Mouse (Mus musculus) forebrain, embryonic 12.5 days (tissue): ENCODE results near the gene Mt1. TPM values are rescaled to one million over a fixed set of nuclear protein-coding genes. Genes with fewer than 3 reads are reported as not detected.
A peak's percentile ranks its signal among the peaks of the same experiment; 100 is the strongest.
"Not testable (repeated sequence)": the region's sequence is repeated elsewhere in the genome, so short reads cannot be mapped to it uniquely, and the experiment has no call there.

Source experiments
- ATAC-seq: fragments of 200-750 bp; cut with Nextera tagmentation; 2 replicates; pipeline ENCODE4 v1.8.0; 2017; ENCODE audit warnings: moderate TSS enrichment; ENCODE audit not compliant: low FRiP score
- H3K27ac ChIP-seq: fragments of 300-500 bp; sonication (generic); 2 replicates; pipeline ENCODE4 v1.5.1; 2016; ENCODE audit warnings: mild to moderate bottlenecking
- H3K27me3 ChIP-seq: fragments of 300-500 bp; sonication (generic); 2 replicates; pipeline ENCODE4 v1.6.1; 2016; ENCODE audit warnings: mild to moderate bottlenecking
- H3K36me3 ChIP-seq: fragments of 300-500 bp; sonication (generic); replicated peaks from 2 replicates; pipeline ENCODE4 v1.6.1; 2016; ENCODE audit warnings: mild to moderate bottlenecking
- H3K4me1 ChIP-seq: fragments of 300-500 bp; sonication (generic); 2 replicates; pipeline ENCODE4 v1.6.1; 2016
- H3K4me2 ChIP-seq: fragments of 300-500 bp; sonication (generic); 2 replicates; pipeline ENCODE4 v1.6.1; 2016; ENCODE audit warnings: mild to moderate bottlenecking, moderate library complexity
- H3K4me3 ChIP-seq: fragments of 300-500 bp; sonication (generic); replicated peaks from 2 replicates; pipeline ENCODE4 v1.5.1; 2016; ENCODE audit warnings: mild to moderate bottlenecking
- H3K9ac ChIP-seq: fragments of 300-500 bp; sonication (generic); 2 replicates; pipeline ENCODE4 v1.6.1; 2016; ENCODE audit warnings: mild to moderate bottlenecking
- H3K9me3 ChIP-seq: fragments of 300-500 bp; sonication (generic); 2 replicates; pipeline ENCODE4 v1.6.1; 2016
- WGBS: fragments of 180-500 bp; shearing (Covaris S2); methylation state at CpG from one replicate; pipeline ENCODE4 v1.1.7; 2016; 5-methylcytosine and 5-hydroxymethylcytosine counted together
- polyA plus RNA-seq: library from polyadenylated mRNA; unstranded; fragments of >200 nt; fragmentation: Nextera tagmentation; extraction: Ambion mirVana; gene quantifications from 2 replicates; pipeline ENCODE4 v1.2.1, GENCODE M21; 2016

Mt1 gene
- polyA plus RNA-seq, 1 experiment from 2014 or later: 76.2 TPM

DNA sequence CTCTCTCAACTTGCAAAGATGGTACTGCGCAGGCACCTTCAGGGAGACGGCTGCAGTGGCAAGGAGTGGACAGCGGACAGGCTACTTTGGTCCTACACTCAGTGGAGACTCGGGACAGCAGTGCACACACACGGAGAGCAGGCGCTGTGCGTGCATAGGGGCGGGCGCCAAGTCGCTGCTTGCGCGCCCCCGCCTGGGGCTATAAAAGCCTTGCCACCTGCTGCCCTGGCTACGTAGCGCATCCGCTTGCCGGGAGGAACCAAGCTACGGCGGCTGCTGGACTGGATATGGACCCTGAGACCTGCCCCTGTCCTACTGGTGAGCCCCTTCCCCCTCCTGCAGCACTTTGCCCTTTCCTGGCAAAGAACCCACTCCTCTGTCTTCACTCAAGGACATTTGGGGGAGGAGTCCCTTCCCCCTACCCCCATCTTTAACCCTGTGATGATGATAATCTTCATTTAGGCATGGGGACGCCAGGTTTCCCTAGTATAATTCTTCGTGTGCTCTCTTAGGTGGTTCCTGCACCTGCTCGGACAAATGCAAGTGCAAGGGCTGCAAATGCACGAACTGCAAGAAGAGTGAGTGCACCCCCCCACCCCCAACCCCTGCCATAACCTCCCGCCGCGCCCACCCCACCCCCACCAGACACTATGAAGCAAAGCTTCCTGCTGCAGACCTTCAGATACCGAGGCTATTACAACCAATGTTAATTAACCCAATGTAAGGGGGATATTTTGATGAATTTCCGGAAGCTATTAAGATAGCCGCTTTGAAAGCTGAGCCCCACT is 26.2 kb upstream of the Mt1 start, which contains the start of gene Mt3:
Mt3 (plus strand) TSS at position 95 of the 788 bp plus-strand sequence.
- Histone ChIP-seq H3K27ac (peak within 1 kb of the TSS; percentile 76), H3K4me2 (peak within 1 kb of the TSS; percentile 75), H3K9ac (peak within 1 kb of the TSS; percentile 66), H3K4me3 (peak within 1 kb of the TSS; percentile 44), H3K36me3 (no peaks in the 10 kb centered on the region), H3K9me3 (no peaks in the 10 kb centered on the region), H3K4me1 (peaks cover 39% of the 10 kb centered on the region), H3K27me3 (peaks cover 16% of the 10 kb centered on the region; the same call in 1 of the 2 replicates)
- ATAC-seq: peak; percentile 85
- WGBS: 2% methylated on average over 29 of the region's 29 CpGs

DNA sequence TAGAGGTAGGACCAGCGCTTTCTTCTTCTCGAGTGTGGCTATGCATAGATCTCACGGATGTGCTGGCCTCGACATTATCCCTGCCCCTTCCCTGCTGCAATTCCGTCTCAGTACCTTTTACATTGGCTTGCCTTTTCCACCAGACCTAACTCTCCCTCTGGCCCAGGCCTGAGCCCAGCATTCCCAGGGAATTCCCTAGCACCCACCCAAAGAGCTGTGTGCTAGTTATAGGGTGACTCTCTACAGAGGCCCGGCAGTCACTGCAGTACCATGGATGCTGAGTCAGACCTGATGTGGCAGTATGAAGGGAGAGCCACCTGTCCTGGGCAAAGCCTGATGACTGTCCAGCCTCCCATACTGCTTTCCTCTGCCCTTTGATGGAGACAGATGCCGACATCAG is 25.4 kb upstream of the Mt1 start:
- no peaks in the 10 kb centered on the region for H3K36me3 ChIP-seq
- H3K4me3 ChIP-seq: peak overlapping the region; percentile 44
- H3K4me2 ChIP-seq: peak overlapping the region; percentile 75
- 27% methylated on average over 7 of the region's 7 CpGs for WGBS
- peaks cover 16% of the 10 kb centered on the region; the same call in 1 of the 2 replicates for H3K27me3 ChIP-seq
- no peak for ATAC-seq
- peaks cover 34% of the 10 kb centered on the region for H3K4me1 ChIP-seq
- H3K9ac ChIP-seq: peak overlapping the region; percentile 66
- no peaks in the 10 kb centered on the region for H3K9me3 ChIP-seq
- peak overlapping the region; percentile 76 for H3K27ac ChIP-seq

DNA sequence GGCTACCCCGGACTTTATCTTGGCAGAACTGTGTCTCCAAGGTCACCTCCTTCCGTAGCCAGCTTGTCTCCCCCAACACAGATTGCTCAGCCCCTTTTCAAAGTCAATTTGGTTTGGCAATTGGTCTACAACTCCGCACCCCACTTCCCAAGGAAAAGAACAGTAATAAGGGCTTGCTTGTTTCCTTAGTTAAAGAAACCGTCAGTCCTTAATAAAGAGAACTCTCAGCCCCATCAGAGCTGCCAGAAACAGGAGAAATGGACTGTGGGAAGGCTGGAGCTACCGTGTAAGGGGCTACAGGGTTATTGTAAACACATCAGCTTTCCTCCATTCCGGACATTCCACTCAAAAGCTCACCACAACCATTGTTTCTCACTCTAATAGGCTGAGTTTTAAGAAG is 24.3 kb upstream of the Mt1 start:
- ATAC-seq: no peak
- Histone ChIP-seq H3K36me3 (no peaks in the 10 kb centered on the region), H3K27ac (peak overlapping the region; percentile 76), H3K9ac (no peak overlapping the region; the same call in 1 of the 2 replicates), H3K4me3 (no peak overlapping the region), H3K27me3 (peaks cover 16% of the 10 kb centered on the region; the same call in 1 of the 2 replicates), H3K4me2 (peak overlapping the region; percentile 75; the same call in 1 of the 2 replicates), H3K9me3 (no peaks in the 10 kb centered on the region), H3K4me1 (peaks cover 34% of the 10 kb centered on the region)
- WGBS: 25% methylated on average over 6 of the region's 6 CpGs

DNA sequence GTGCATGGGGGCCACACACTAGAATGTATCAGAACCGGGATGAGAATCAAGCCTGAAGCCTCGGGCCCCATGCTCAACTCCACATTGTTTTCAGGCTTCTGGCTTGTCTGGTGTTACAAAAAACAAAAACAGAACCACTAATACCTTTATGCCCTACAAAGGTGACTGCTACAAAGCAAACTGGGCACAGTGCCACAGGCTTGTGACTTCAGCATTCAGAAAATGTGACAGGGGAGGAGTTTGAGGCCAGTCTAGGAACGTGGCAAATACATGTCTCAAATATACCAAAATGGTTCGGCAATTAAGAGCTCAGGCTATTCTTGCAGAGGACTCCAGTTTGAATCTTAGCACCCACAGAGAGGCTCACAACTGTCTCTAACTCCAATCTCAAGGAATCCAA is 22.8 kb upstream of the Mt1 start:
- Histone ChIP-seq H3K9ac (no peak overlapping the region), H3K9me3 (no peaks in the 10 kb centered on the region), H3K27me3 (peaks cover 10% of the 10 kb centered on the region; the same call in 1 of the 2 replicates), H3K4me2 (no peak overlapping the region), H3K4me1 (peaks cover 34% of the 10 kb centered on the region), H3K36me3 (no peaks in the 10 kb centered on the region), H3K27ac (no peak overlapping the region), H3K4me3 (no peak overlapping the region)
- 70% methylated on average over 4 of the region's 4 CpGs for WGBS
- no peak for ATAC-seq

DNA sequence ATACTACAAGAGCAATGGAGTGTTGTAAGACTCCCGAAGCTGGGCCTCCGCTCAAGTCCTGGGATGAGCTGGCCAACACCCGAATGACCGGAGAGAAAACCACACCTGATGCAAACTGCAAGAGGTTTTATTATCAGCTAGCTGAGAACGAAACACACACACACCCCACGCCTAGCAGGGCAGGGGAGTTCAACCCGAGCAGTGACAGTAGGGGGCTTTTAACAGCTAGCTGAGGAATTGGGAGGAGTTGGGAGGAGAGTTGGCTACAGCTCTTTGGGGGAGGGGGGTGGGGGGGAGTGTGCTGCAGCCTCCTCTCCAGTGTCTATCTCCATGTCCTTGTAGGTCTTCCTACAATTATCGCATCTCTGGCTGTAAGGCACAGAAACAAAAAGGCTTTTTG is 13.1 kb upstream of the Mt1 start:
- not testable (repeated sequence) for H3K9me3 ChIP-seq, ATAC-seq, H3K9ac ChIP-seq, H3K27ac ChIP-seq, H3K36me3 ChIP-seq, H3K4me3 ChIP-seq, H3K4me1 ChIP-seq, H3K4me2 ChIP-seq
- WGBS: 76% methylated on average over 8 of the region's 8 CpGs
- H3K27me3 ChIP-seq: peaks cover 28% of the 10 kb centered on the region

DNA sequence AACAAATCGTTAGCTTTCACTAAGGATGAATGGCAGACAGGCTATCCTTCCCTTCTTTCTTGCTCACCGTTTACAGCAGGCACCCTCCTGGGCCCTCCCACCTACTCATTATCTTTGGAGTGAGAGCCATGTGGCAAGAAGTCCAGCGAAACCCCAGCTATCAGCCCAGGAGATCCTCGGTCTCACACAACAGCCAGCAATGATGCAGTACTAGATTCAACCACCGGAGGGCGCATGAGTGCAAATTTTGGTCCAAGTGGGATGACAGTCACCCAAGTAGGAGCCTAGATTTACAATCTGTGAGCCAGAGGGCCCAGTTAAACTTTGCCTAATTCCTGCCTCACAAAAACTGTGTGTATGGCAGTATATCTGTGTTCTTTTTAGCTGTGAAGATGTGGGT is 11.6 kb upstream of the Mt1 start:
- peaks cover 8% of the 10 kb centered on the region for H3K4me1 ChIP-seq
- ATAC-seq: peak; percentile 41; the same call in 1 of the 2 replicates
- H3K9ac ChIP-seq: no peak overlapping the region
- 1% methylated on average over 6 of the region's 6 CpGs for WGBS
- 0 out of 2 replicates have a peak overlapping the region, but pooled peaks have one; percentile 21 for H3K4me2 ChIP-seq
- H3K27ac ChIP-seq: no peak overlapping the region
- no peak overlapping the region for H3K4me3 ChIP-seq
- H3K9me3 ChIP-seq: no peaks in the 10 kb centered on the region
- H3K36me3 ChIP-seq: no peaks in the 10 kb centered on the region
- peaks cover 42% of the 10 kb centered on the region for H3K27me3 ChIP-seq

DNA sequence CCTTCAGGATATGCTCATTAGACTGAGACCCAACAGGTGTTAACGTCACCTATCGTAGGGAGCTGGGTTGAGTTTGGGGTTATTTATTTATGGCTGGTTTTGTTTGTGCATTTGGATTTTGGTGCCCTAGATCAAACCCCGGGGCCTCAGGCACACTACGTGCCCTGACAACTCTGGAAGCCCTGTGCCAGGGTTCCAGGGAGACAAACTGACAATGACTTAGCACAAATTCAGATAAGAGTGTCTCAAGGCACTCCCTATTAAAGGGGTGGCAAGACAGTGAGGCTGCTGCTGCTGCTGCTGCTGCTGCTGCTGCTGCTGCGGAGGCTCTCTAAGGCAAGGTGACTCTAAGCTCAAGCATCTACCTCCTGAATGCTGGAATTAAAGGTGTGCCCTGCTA is 9.3 kb upstream of the Mt1 start:
- H3K36me3 ChIP-seq: no peaks in the 10 kb centered on the region
- H3K4me1 ChIP-seq: peaks cover 25% of the 10 kb centered on the region
- no peak overlapping the region for H3K4me3 ChIP-seq
- H3K4me2 ChIP-seq: no peak overlapping the region
- H3K27ac ChIP-seq: no peak overlapping the region
- no peak overlapping the region for H3K9ac ChIP-seq
- ATAC-seq: no peak
- 87% methylated on average over 5 of the region's 5 CpGs for whole genome bisulfite sequencing
- H3K27me3 ChIP-seq: peaks cover 65% of the 10 kb centered on the region
- H3K9me3 ChIP-seq: no peaks in the 10 kb centered on the region

DNA sequence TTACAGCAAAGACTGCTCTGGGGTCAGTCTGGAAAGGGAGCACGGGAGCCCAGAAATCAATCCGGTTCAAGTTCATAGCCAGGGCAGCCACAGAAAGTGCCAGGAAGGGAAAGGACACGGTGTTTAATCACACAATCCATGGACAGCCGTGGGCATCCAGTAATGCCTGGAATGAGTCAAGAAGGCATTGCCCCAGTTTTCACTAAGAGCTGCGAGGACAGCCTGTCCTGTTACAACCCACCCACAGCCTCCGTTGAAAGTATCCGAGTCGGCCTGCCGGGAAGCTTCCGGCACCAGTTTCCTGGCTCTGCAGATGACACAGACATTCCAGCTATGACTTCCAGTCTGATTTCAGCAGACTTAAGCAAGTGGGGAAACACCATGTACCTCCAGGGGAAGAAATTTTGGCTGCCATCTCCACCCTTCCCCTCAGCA is 7.5 kb upstream of the Mt1 start:
- Histone ChIP-seq H3K27ac (no peak overlapping the region), H3K9me3 (no peaks in the 10 kb centered on the region), H3K9ac (no peak overlapping the region), H3K4me2 (peak overlapping the region; percentile 92; the same call in 1 of the 2 replicates), H3K4me1 (peaks cover 25% of the 10 kb centered on the region), H3K36me3 (no peaks in the 10 kb centered on the region), H3K4me3 (no peak overlapping the region), H3K27me3 (peaks cover 83% of the 10 kb centered on the region)
- ATAC-seq: no peak
- 44% methylated on average over 10 of the region's 10 CpGs for WGBS

DNA sequence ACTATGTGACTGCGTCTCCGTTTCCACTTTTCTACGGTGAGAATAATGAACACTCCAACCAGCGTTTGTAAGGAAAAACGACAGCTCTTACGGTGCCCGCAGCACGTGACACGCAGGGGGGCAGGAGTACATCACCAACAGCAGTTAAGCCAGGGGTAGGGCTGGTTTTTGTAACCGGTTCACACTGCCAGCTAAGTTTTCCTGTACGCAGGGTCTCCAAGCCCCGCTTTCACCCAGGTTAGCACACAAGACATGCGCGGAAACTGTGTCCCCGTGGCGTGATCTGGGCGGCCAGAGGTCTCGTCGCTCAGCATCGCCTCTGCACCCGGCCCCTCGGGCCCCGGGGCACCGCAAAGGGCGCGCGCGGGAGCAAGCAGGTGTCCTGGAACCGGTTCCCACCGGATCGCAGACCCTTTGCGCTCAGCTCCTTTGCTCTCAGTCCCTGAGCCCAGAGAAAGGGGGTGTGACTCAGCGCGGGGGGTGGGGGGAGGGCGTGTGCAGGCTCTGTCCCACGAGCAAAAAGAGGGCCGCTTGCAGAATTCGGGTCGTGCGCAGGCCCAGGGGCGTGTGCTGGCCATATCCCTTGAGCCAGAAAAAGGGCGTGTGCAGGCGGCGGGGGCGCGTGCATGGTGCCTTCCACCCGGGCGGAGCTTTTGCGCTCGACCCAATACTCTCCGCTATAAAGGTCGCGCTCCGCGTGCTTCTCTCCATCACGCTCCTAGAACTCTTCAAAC is 6.6 kb upstream of the Mt1 start, which contains the start of gene Mt2:
Mt2 (plus strand) TSS at position 590 of the 734 bp plus-strand sequence.
- peak; percentile 44 for ATAC-seq
- peak within 1 kb of the TSS; percentile 63 for H3K9ac ChIP-seq
- no peaks in the 10 kb centered on the region for H3K36me3 ChIP-seq
- peak within 1 kb of the TSS; percentile 92 for H3K4me2 ChIP-seq
- peaks cover 23% of the 10 kb centered on the region for H3K4me1 ChIP-seq
- no peaks in the 10 kb centered on the region for H3K9me3 ChIP-seq
- H3K27me3 ChIP-seq: peaks cover 92% of the 10 kb centered on the region
- peak within 1 kb of the TSS; percentile 49 for H3K4me3 ChIP-seq
- H3K27ac ChIP-seq: no peak within 1 kb of the TSS
- WGBS: under 1% methylated on average over 56 of the region's 56 CpGs

DNA sequence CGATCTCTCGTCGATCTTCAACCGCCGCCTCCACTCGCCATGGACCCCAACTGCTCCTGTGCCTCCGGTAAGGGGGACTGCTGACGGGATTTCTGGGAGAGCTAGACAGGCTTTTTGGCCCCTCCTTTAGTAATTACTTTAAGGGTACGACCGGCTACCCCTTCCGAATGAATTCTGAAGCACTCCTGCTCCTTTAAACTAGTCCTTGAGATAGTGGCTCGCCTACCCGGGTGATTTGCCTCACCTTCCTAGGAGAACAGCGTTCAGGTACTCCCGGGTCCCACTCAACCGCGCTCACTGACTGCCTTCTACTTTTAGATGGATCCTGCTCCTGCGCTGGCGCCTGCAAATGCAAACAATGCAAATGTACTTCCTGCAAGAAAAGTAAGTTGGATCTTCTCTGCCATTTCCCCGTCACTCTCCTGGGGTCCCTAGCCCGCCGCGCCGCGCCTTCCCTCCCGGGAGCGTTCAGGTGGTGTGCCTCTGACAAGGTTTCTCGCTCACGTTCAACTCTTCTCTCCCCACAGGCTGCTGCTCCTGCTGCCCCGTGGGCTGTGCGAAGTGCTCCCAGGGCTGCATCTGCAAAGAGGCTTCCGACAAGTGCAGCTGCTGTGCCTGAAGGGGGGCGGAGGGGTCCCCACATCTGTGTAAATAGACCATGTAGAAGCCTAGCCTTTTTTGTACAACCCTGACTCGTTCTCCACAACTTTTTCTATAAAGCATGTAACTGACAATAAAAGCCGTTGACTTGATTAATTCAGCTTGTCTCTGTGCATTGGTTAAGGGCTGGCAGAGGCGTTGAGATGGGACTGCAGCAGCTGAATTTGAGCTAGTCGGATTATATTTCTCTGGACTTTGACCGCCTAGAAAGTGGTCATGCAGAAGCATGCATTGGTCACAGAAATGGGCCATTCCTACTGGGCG is 5.8 kb upstream of the Mt1 start:
- Histone ChIP-seq H3K4me3 (peak overlapping the region; percentile 49), H3K36me3 (no peaks in the 10 kb centered on the region), H3K4me2 (peak overlapping the region; percentile 92), H3K9ac (peak overlapping the region; percentile 63), H3K4me1 (peaks cover 23% of the 10 kb centered on the region), H3K27ac (no peak overlapping the region), H3K27me3 (peaks cover 95% of the 10 kb centered on the region), H3K9me3 (no peaks in the 10 kb centered on the region)
- peak; percentile 27 for ATAC-seq
- under 1% methylated on average over 39 of the region's 39 CpGs for WGBS

DNA sequence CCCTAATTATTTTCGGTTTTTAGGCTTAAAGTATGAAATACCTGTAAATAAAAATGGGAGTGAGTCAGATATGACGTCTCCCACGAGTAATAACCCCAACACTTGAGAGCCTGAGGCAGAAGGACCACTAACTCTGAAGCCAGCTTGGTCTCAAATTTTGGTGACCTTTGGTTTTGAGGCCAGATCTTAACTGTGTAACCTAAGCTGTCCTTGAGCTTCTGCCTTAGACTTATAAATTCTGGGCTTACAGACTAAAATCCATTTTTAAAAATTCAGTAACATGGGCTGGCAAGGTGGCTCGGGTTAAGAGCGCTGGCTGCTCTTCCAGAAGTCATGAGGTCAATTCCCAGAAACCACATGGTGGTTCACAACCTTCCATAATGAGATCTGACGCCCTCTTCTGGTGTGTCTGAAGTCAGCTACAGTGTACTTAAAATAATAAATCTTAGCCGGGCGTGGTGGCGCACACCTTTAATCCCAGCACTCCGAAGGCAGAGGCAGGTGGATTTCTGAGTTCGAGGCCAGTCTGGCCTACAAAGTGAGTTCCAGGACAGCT is 5.0 kb upstream of the Mt1 start:
- peaks cover 99% of the 10 kb centered on the region for H3K27me3 ChIP-seq
- H3K4me1 ChIP-seq: peaks cover 27% of the 10 kb centered on the region
- no peak overlapping the region for H3K9ac ChIP-seq
- 44% methylated on average over 11 of the region's 11 CpGs for WGBS
- H3K4me3 ChIP-seq: no peak overlapping the region; the same call in 1 of the 2 replicates
- no peak for ATAC-seq
- no peak overlapping the region for H3K27ac ChIP-seq
- H3K9me3 ChIP-seq: no peaks in the 10 kb centered on the region
- no peaks in the 10 kb centered on the region for H3K36me3 ChIP-seq
- no peak overlapping the region for H3K4me2 ChIP-seq
